Mouse (Mus musculus): ENCODE results near the gene Clec11a. TPM values are rescaled to one million over a fixed set of nuclear protein-coding genes. Genes with fewer than 3 reads are reported as not detected.

Gene Clec11a
- 0.48 TPM for polyA plus RNA-seq (2014; fragmentation: Illumina TruSeq; extraction: RNeasy Lipid Tissue Mini Kit (QIAGEN cat#74804); ENCODE audit: low read depth, low replicate concordance)

GRCm38 (mm10) chr7:44306516-44307240 lies at the start of gene Clec11a:
Gene Clec11a (minus strand): TSS chr7:44306902.

GRCm38 (mm10) chr7:44309475-44310284 lies 3.0 kb upstream of the Clec11a start, which contains the start of gene Shank1:
Gene Shank1 (plus strand): TSS chr7:44310253.

GRCm38 (mm10) chr7:44261147-44261546 lies 45.6 kb downstream of the Clec11a start, which contains the start of gene Gm15517:
Gene Gm15517 (plus strand): TSS chr7:44261447.

GRCm38 (mm10) chr7:44257278-44257677 lies 49.4 kb downstream of the Clec11a start, which contains the start of gene Acp4:
Gene Acp4 (minus strand): TSS chr7:44257378.

Other genes with a start within 250 kb of the Clec11a start
- 28.5 TPM for gene Klk1b21, start 204.6 kb downstream of the Clec11a start, polyA plus RNA-seq (2014; fragmentation: Illumina TruSeq; extraction: RNeasy Lipid Tissue Mini Kit (QIAGEN cat#74804); ENCODE audit: low read depth, low replicate concordance)
- 6.4 TPM for gene Klk1b22, start 194.2 kb downstream of the Clec11a start, polyA plus RNA-seq (2014; fragmentation: Illumina TruSeq; extraction: RNeasy Lipid Tissue Mini Kit (QIAGEN cat#74804); ENCODE audit: low read depth, low replicate concordance)
- gene Klk1b16, start 170.1 kb downstream of the Clec11a start, polyA plus RNA-seq (2014; fragmentation: Illumina TruSeq; extraction: RNeasy Lipid Tissue Mini Kit (QIAGEN cat#74804); ENCODE audit: low read depth, low replicate concordance) = 0.99 TPM
- 10.9 TPM for gene Klk1b24, start 118.7 kb downstream of the Clec11a start, polyA plus RNA-seq (2014; fragmentation: Illumina TruSeq; extraction: RNeasy Lipid Tissue Mini Kit (QIAGEN cat#74804); ENCODE audit: low read depth, low replicate concordance)
- gene Klk1b3, start 108.7 kb downstream of the Clec11a start, polyA plus RNA-seq (2014; fragmentation: Illumina TruSeq; extraction: RNeasy Lipid Tissue Mini Kit (QIAGEN cat#74804); ENCODE audit: low read depth, low replicate concordance) = 2.6 TPM
- not detected for gene Klk1b4, start 99.5 kb downstream of the Clec11a start, polyA plus RNA-seq (2014; fragmentation: Illumina TruSeq; extraction: RNeasy Lipid Tissue Mini Kit (QIAGEN cat#74804); ENCODE audit: low read depth, low replicate concordance)
- 0.64 TPM for gene Klk1b5, start 91.0 kb downstream of the Clec11a start, polyA plus RNA-seq (2014; fragmentation: Illumina TruSeq; extraction: RNeasy Lipid Tissue Mini Kit (QIAGEN cat#74804); ENCODE audit: low read depth, low replicate concordance)
- 1.4 TPM for gene Klk1, start 81.5 kb downstream of the Clec11a start, polyA plus RNA-seq (2014; fragmentation: Illumina TruSeq; extraction: RNeasy Lipid Tissue Mini Kit (QIAGEN cat#74804); ENCODE audit: low read depth, low replicate concordance)
- gene Gm36864, start 70.7 kb downstream of the Clec11a start, polyA plus RNA-seq (2014; fragmentation: Illumina TruSeq; extraction: RNeasy Lipid Tissue Mini Kit (QIAGEN cat#74804); ENCODE audit: low read depth, low replicate concordance) = 76.3 TPM
- gene 1700028J19Rik, start 60.2 kb downstream of the Clec11a start, polyA plus RNA-seq (2014; fragmentation: Illumina TruSeq; extraction: RNeasy Lipid Tissue Mini Kit (QIAGEN cat#74804); ENCODE audit: low read depth, low replicate concordance) = 52.1 TPM
- 32.7 TPM for gene 2410002F23Rik, start 60.2 kb downstream of the Clec11a start, polyA plus RNA-seq (2014; fragmentation: Illumina TruSeq; extraction: RNeasy Lipid Tissue Mini Kit (QIAGEN cat#74804); ENCODE audit: low read depth, low replicate concordance)
- not detected for gene Acp4, start 49.5 kb downstream of the Clec11a start, polyA plus RNA-seq (2014; fragmentation: Illumina TruSeq; extraction: RNeasy Lipid Tissue Mini Kit (QIAGEN cat#74804); ENCODE audit: low read depth, low replicate concordance)
- 13.7 TPM for gene Gm15517, start 45.5 kb downstream of the Clec11a start, polyA plus RNA-seq (2014; fragmentation: Illumina TruSeq; extraction: RNeasy Lipid Tissue Mini Kit (QIAGEN cat#74804); ENCODE audit: low read depth, low replicate concordance)
- 0.31 TPM for gene Shank1, start 3.4 kb upstream of the Clec11a start, polyA plus RNA-seq (2014; fragmentation: Illumina TruSeq; extraction: RNeasy Lipid Tissue Mini Kit (QIAGEN cat#74804); ENCODE audit: low read depth, low replicate concordance)
- gene Syt3, start 77.2 kb upstream of the Clec11a start, polyA plus RNA-seq (2014; fragmentation: Illumina TruSeq; extraction: RNeasy Lipid Tissue Mini Kit (QIAGEN cat#74804); ENCODE audit: low read depth, low replicate concordance) = 0.07 TPM
- 1.1 TPM for gene 1700008O03Rik, start 78.9 kb upstream of the Clec11a start, polyA plus RNA-seq (2014; fragmentation: Illumina TruSeq; extraction: RNeasy Lipid Tissue Mini Kit (QIAGEN cat#74804); ENCODE audit: low read depth, low replicate concordance)
- not detected for gene Lrrc4b, start 122.1 kb upstream of the Clec11a start, polyA plus RNA-seq (2014; fragmentation: Illumina TruSeq; extraction: RNeasy Lipid Tissue Mini Kit (QIAGEN cat#74804); ENCODE audit: low read depth, low replicate concordance)
- gene Aspdh, start 158.5 kb upstream of the Clec11a start, polyA plus RNA-seq (2014; fragmentation: Illumina TruSeq; extraction: RNeasy Lipid Tissue Mini Kit (QIAGEN cat#74804); ENCODE audit: low read depth, low replicate concordance) = not detected
- gene Josd2, start 161.1 kb upstream of the Clec11a start, polyA plus RNA-seq (2014; fragmentation: Illumina TruSeq; extraction: RNeasy Lipid Tissue Mini Kit (QIAGEN cat#74804); ENCODE audit: low read depth, low replicate concordance) = 1.9 TPM
- gene Emc10, start 189.6 kb upstream of the Clec11a start, polyA plus RNA-seq (2014; fragmentation: Illumina TruSeq; extraction: RNeasy Lipid Tissue Mini Kit (QIAGEN cat#74804); ENCODE audit: low read depth, low replicate concordance) = 1.8 TPM
- 119 TPM for gene Fam71e1, start 189.7 kb upstream of the Clec11a start, polyA plus RNA-seq (2014; fragmentation: Illumina TruSeq; extraction: RNeasy Lipid Tissue Mini Kit (QIAGEN cat#74804); ENCODE audit: low read depth, low replicate concordance)
- not detected for gene Mybpc2, start 217.8 kb upstream of the Clec11a start, polyA plus RNA-seq (2014; fragmentation: Illumina TruSeq; extraction: RNeasy Lipid Tissue Mini Kit (QIAGEN cat#74804); ENCODE audit: low read depth, low replicate concordance)
- gene Spib, start 225.2 kb upstream of the Clec11a start, polyA plus RNA-seq (2014; fragmentation: Illumina TruSeq; extraction: RNeasy Lipid Tissue Mini Kit (QIAGEN cat#74804); ENCODE audit: low read depth, low replicate concordance) = not detected
- gene Pold1, start 241.9 kb upstream of the Clec11a start, polyA plus RNA-seq (2014; fragmentation: Illumina TruSeq; extraction: RNeasy Lipid Tissue Mini Kit (QIAGEN cat#74804); ENCODE audit: low read depth, low replicate concordance) = not detected
- 2.3 TPM for gene Nr1h2, start 247.0 kb upstream of the Clec11a start, polyA plus RNA-seq (2014; fragmentation: Illumina TruSeq; extraction: RNeasy Lipid Tissue Mini Kit (QIAGEN cat#74804); ENCODE audit: low read depth, low replicate concordance)

All from testis, adult 10 weeks (tissue).